Mouse (Mus musculus) hindbrain, embryonic 14.5 days (tissue): ENCODE measurements around the gene Atp13a3. TPM values are rescaled to one million over a fixed set of nuclear protein-coding genes. Genes with fewer than 3 reads are reported as not detected.

ENCODE experiments used
- ATAC-seq: fragments of 200-750 bp; cut with Nextera tagmentation; 2 replicates; pipeline ENCODE4 v1.8.0; 2017; ENCODE audit warnings: moderate number of reproducible peaks, mild to moderate bottlenecking, moderate TSS enrichment, moderate library complexity; ENCODE audit not compliant: low FRiP score
- DNase-seq: peaks from one replicate; pipeline ENCODE4 v3.0.0-alpha.2; 2015; ENCODE audit warnings: low spot score
- H3K27ac ChIP-seq: fragments of 300-500 bp; sonication (generic); 2 replicates; pipeline ENCODE4 v1.5.1; 2014; ENCODE audit warnings: mild to moderate bottlenecking, moderate library complexity
- H3K27me3 ChIP-seq: fragments of 300-500 bp; sonication (generic); 2 replicates; pipeline ENCODE4 v1.6.1; 2014; ENCODE audit warnings: mild to moderate bottlenecking, low read length, mixed read lengths; ENCODE audit not compliant: control insufficient read depth, insufficient read depth
- H3K36me3 ChIP-seq: fragments of 300-500 bp; sonication (generic); replicated peaks from 2 replicates; pipeline ENCODE4 v1.6.1; 2014; ENCODE audit not compliant: control insufficient read depth, insufficient read depth
- H3K4me1 ChIP-seq: fragments of 300-500 bp; sonication (generic); replicated peaks from 2 replicates; pipeline ENCODE4 v1.6.1; 2014; ENCODE audit warnings: antibody characterized with exemption, low read length, mixed read lengths; ENCODE audit not compliant: control insufficient read depth, insufficient read depth
- H3K4me2 ChIP-seq: fragments of 300-500 bp; sonication (generic); replicated peaks from 2 replicates; pipeline ENCODE4 v1.6.1; 2014; ENCODE audit warnings: mild to moderate bottlenecking, moderate library complexity
- H3K4me3 ChIP-seq: fragments of 300-500 bp; sonication (generic); replicated peaks from 2 replicates; pipeline ENCODE4 v1.5.1; 2014; ENCODE audit warnings: mild to moderate bottlenecking, low read length
- H3K9ac ChIP-seq: fragments of 300-500 bp; sonication (generic); 2 replicates; pipeline ENCODE4 v1.6.1; 2014
- H3K9me3 ChIP-seq: fragments of 300-500 bp; sonication (generic); 2 replicates; pipeline ENCODE4 v1.6.1; 2016; ENCODE audit warnings: low read length; ENCODE audit not compliant: control insufficient read depth
- WGBS: fragments of 180-500 bp; shearing (Covaris S2); extraction: QIAGEN DNeasy Blood & Tissue Kit; methylation state at CpG from one replicate; pipeline ENCODE4 v1.1.7; 2014; 5-methylcytosine and 5-hydroxymethylcytosine counted together
- polyA plus RNA-seq: library from polyadenylated mRNA; unstranded; fragments of >200 nt; fragmentation: Nextera tagmentation; extraction: Ambion mirVana; gene quantifications from 2 replicates; pipeline ENCODE4 v1.2.1, GENCODE M21; 2014

Gene Atp13a3
- polyA plus RNA-seq, 1 experiment from 2014 or later = 13.4 TPM

GRCm38 (mm10) chr16:30280676-30281297 lies 125.0 kb downstream of the Atp13a3 start:
- 13% methylated on average over 4 of the region's 4 CpGs for WGBS
- Histone ChIP-seq H3K4me2 (no peak overlapping the region), H3K27ac (no peak overlapping the region), H3K4me3 (no peak overlapping the region), H3K4me1 (0 out of 2 replicates have a peak, but pooled peaks cover 7% of the 10 kb centered on the region), H3K27me3 (peaks cover 44% of the 10 kb centered on the region), H3K9ac (no peak overlapping the region), H3K36me3 (no peaks in the 10 kb centered on the region), H3K9me3 (no peaks in the 10 kb centered on the region)
- no peak for ATAC-seq
- DNase-seq = no peak

GRCm38 (mm10) chr16:30278406-30278805 lies 127.4 kb downstream of the Atp13a3 start:
- Histone ChIP-seq H3K4me2 (no peak overlapping the region), H3K4me3 (no peak overlapping the region), H3K9me3 (no peaks in the 10 kb centered on the region), H3K36me3 (no peaks in the 10 kb centered on the region), H3K27ac (no peak overlapping the region), H3K9ac (no peak overlapping the region), H3K27me3 (peaks cover 27% of the 10 kb centered on the region), H3K4me1 (0 out of 2 replicates have a peak, but pooled peaks cover 4% of the 10 kb centered on the region)
- DNase-seq = no peak
- 78% methylated on average over 11 of the region's 11 CpGs for WGBS
- ATAC-seq = no peak

DNA sequence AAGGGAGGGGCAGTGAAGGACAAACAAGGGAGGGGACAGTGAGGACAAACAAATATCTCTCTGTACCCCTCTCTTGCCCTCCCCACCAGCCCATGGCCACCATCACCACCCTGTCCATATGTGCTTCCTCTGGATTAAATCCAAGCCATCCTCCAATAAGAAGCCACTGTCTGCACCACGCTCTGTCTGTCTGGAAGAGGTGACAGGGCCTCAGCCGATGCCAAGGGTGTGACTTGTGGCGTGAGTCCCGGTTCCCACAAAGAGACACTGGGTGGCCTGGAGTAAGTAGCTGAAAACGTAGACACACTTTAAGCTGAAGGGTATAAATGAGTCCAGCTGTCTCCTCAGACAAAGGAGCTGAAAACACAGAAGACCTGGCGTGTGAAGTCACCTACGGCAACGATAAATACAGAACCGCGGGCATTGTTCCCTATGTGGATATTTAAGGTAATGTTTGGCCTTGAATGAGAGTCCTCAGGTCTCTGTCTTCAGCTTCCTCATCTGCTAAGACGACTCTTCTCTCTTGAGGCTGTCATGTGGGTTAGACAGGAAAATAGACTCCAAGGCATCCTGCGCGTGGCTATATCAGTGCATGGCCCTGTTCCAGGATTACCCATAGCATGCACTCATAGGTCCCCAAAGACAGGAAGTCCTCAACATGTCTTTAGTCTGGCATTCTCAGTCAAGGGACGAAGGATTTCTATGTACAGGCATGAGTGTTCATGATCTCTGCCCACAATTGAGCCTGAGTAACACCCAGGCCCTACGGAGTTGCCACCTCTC lies 130.0 kb downstream of the Atp13a3 start:
- ATAC-seq = peak; percentile 17; the same call in 1 of the 2 replicates
- H3K4me1 ChIP-seq = 0 out of 2 replicates have a peak, but pooled peaks cover 5% of the 10 kb centered on the region

GRCm38 (mm10) chr16:30273065-30273464 lies 132.7 kb downstream of the Atp13a3 start:
- no peak overlapping the region for H3K9ac ChIP-seq
- H3K4me2 ChIP-seq = no peak overlapping the region
- no peak overlapping the region for H3K27ac ChIP-seq
- no peak for ATAC-seq
- no peaks in the 10 kb centered on the region for H3K27me3 ChIP-seq
- no peak overlapping the region for H3K4me3 ChIP-seq
- 0 out of 2 replicates have a peak, but pooled peaks cover 5% of the 10 kb centered on the region for H3K4me1 ChIP-seq
- no peaks in the 10 kb centered on the region for H3K9me3 ChIP-seq
- WGBS = 94% methylated on average over 8 of the region's 8 CpGs
- DNase-seq = no peak
- H3K36me3 ChIP-seq = no peaks in the 10 kb centered on the region

More for the DNA sequence above, 130.0 kb downstream of the Atp13a3 start:
- no peak for DNase-seq
- Histone ChIP-seq H3K9me3 (no peaks in the 10 kb centered on the region), H3K9ac (no peak overlapping the region), H3K27me3 (no peaks in the 10 kb centered on the region), H3K4me2 (no peak overlapping the region), H3K36me3 (no peaks in the 10 kb centered on the region), H3K27ac (no peak overlapping the region), H3K4me3 (no peak overlapping the region)
- 75% methylated on average over 15 of the region's 15 CpGs for WGBS

DNA sequence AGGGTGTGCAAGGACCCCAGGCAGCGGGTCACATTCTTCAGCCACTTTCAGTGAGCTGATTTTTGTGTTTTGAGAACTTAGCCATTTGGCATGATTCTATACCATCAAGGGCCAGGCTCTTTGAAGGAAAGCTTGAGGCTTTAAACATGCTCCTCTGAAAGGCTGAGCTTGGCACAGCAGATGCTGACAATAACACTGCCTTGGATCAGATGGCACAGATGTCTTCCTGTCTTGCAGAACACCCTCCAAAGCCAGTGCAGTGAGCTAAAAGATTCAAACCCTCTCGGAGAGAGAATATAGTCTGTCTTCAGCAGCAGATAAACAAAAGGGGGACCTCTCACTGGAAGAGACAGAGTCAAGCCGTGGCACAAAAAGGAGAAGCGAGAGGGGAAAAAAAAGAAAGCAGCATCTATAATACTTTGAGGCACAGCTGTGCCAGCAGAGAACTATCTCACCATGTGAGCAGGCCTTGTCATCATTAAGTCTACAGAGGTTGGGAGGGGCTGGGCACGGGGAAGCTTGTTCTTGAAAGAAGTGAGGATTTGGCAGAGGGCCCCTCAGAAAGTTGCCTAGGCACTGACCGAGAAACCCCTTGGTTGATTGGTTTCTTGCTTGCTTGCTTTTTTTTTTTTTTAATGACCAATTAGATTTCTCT lies 133.7 kb downstream of the Atp13a3 start:
- no peak overlapping the region for H3K27ac ChIP-seq
- ATAC-seq (no peak), DNase-seq (no peak)
- no peak overlapping the region for H3K9ac ChIP-seq
- 0 out of 2 replicates have a peak, but pooled peaks cover 5% of the 10 kb centered on the region for H3K4me1 ChIP-seq
- H3K4me3 ChIP-seq = no peak overlapping the region
- H3K9me3 ChIP-seq = no peaks in the 10 kb centered on the region
- WGBS = 52% methylated on average over 6 of the region's 6 CpGs
- H3K27me3 ChIP-seq = no peaks in the 10 kb centered on the region
- no peak overlapping the region for H3K4me2 ChIP-seq
- no peaks in the 10 kb centered on the region for H3K36me3 ChIP-seq

DNA sequence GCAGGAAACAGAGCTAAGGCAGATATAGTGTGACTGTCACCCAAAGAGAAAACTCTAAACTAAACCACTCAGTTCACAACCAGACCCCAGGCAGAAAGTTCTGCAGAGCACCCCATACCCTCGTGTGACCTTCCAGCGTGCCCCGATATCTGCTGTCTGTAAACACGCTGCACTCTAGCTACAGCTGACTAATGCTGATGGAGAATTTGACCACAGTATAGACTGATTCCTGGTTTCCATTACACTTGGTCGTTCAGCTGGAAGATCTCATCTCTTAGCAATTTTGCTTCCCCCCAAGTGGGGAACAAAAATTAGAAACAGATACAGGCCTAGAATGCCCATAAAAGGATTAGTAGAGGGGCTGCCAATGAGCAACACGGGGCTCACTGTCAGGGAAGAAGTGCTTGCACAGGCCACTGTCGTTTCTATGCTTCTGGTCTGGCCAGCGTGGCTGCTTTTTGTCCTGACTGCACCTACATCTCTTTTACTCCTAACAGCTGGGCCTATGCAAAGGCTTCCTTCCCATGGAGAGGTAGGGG lies 134.5 kb downstream of the Atp13a3 start:
- no peaks in the 10 kb centered on the region for H3K27me3 ChIP-seq
- H3K36me3 ChIP-seq = no peaks in the 10 kb centered on the region
- no peak overlapping the region for H3K4me2 ChIP-seq
- 78% methylated on average over 8 of the region's 8 CpGs for WGBS
- 0 out of 2 replicates have a peak, but pooled peaks cover 5% of the 10 kb centered on the region for H3K4me1 ChIP-seq
- H3K27ac ChIP-seq = no peak overlapping the region
- DNase-seq (no peak), ATAC-seq (no peak)
- no peaks in the 10 kb centered on the region for H3K9me3 ChIP-seq
- no peak overlapping the region for H3K4me3 ChIP-seq
- no peak overlapping the region for H3K9ac ChIP-seq

- no peaks in the 10 kb centered on the region for H3K9me3 ChIP-seq
- no peaks in the 10 kb centered on the region for H3K36me3 ChIP-seq
- no peaks in the 10 kb centered on the region for H3K27me3 ChIP-seq
- WGBS = 75% methylated on average over 5 of the region's 5 CpGs
- H3K4me2 ChIP-seq = no peak within 1 kb of the TSS
- 0 out of 2 replicates have a peak, but pooled peaks cover 1% of the 10 kb centered on the region for H3K4me1 ChIP-seq
- H3K27ac ChIP-seq = no peak within 1 kb of the TSS
- H3K4me3 ChIP-seq = no peak within 1 kb of the TSS
- DNase-seq = no peak
- no peak for ATAC-seq
- H3K9ac ChIP-seq = no peak within 1 kb of the TSS
These were observed 138.4 kb downstream of the Atp13a3 start, which contains the start of gene Cpn2 for GRCm38 (mm10) chr16:30267359-30267758. Cpn2 (minus strand) TSS chr16:30267499.

DNA sequence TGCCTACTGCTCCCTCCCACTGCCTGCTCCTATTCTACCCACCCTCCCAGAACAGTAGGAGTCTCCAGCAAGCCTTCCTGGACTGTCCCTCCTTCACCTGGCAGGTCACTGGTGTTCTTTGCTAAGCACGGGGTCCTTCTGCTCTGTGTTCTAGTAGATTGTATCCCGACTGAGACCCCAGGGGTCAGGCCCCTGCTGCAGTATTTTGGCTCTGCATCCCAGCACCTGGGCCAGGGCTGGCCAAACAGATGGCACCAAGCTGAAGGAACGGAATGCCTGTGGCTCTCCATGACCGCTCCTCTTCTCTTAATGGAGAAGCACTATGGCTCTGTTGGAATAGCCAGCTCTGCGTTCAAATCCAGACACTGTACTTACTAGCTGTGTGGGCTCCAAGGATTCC lies 139.2 kb downstream of the Atp13a3 start:
- 80% methylated on average over 5 of the region's 5 CpGs for WGBS
- no peaks in the 10 kb centered on the region for H3K36me3 ChIP-seq
- H3K27ac ChIP-seq = no peak overlapping the region
- no peak overlapping the region for H3K4me3 ChIP-seq
- H3K9ac ChIP-seq = no peak overlapping the region
- H3K9me3 ChIP-seq = no peaks in the 10 kb centered on the region
- DNase-seq (no peak), ATAC-seq (no peak)
- 0 out of 2 replicates have a peak, but pooled peaks cover under 1% of the 10 kb centered on the region for H3K27me3 ChIP-seq
- H3K4me2 ChIP-seq = no peak overlapping the region
- no peaks in the 10 kb centered on the region for H3K4me1 ChIP-seq

- 0 out of 2 replicates have a peak, but pooled peaks cover 7% of the 10 kb centered on the region for H3K27me3 ChIP-seq
- no peak overlapping the region for H3K27ac ChIP-seq
- ATAC-seq (no peak), DNase-seq (no peak)
- H3K4me3 ChIP-seq = no peak overlapping the region
- no peaks in the 10 kb centered on the region for H3K4me1 ChIP-seq
- no peak overlapping the region for H3K9ac ChIP-seq
- 84% methylated on average over 4 of the region's 4 CpGs for WGBS
- H3K36me3 ChIP-seq = no peaks in the 10 kb centered on the region
- no peak overlapping the region for H3K4me2 ChIP-seq
- no peaks in the 10 kb centered on the region for H3K9me3 ChIP-seq
These were observed 140.2 kb downstream of the Atp13a3 start for GRCm38 (mm10) chr16:30265611-30266010.
